Mouse (Mus musculus) liver, embryonic 11.5 days (tissue): Measurements from ENCODE around the gene Abca8b. TPM values are rescaled to one million over a fixed set of nuclear protein-coding genes. Genes with fewer than 3 reads are reported as not detected.
"Not testable (repeated sequence)": the region's sequence is repeated elsewhere in the genome, so short reads cannot be mapped to it uniquely, and the experiment has no call there.

Experiments
- ATAC-seq: fragments of 200-750 bp; cut with Nextera tagmentation; replicated peaks from 2 replicates; pipeline ENCODE4 v1.8.0; 2017; ENCODE audit warnings: moderate number of reproducible peaks, mild to moderate bottlenecking, moderate TSS enrichment, moderate library complexity; ENCODE audit not compliant: low FRiP score
- DNase-seq: peaks from one replicate; pipeline ENCODE4 v3.0.0-alpha.2; 2017; ENCODE audit warnings: low spot score
- H3K27ac ChIP-seq: fragments of 300-500 bp; sonication (generic); 2 replicates; pipeline ENCODE4 v1.5.1; 2014; ENCODE audit warnings: mild to moderate bottlenecking, low read depth, low read length, control low read depth
- H3K27me3 ChIP-seq: fragments of 300-500 bp; sonication (generic); replicated peaks from 2 replicates; pipeline ENCODE4 v1.6.1; 2014; ENCODE audit warnings: low read length, mixed read lengths; ENCODE audit not compliant: control insufficient read depth, insufficient read depth
- H3K36me3 ChIP-seq: fragments of 300-500 bp; sonication (generic); 2 replicates; pipeline ENCODE4 v1.6.1; 2014; ENCODE audit warnings: mild to moderate bottlenecking, low read length, moderate library complexity, mixed read lengths; ENCODE audit not compliant: control insufficient read depth, insufficient read depth
- H3K4me1 ChIP-seq: fragments of 300-500 bp; sonication (generic); replicated peaks from 2 replicates; pipeline ENCODE4 v1.6.1; 2014; ENCODE audit warnings: low read length, mixed read lengths; ENCODE audit not compliant: control insufficient read depth, insufficient read depth
- H3K4me2 ChIP-seq: fragments of 300-500 bp; sonication (generic); 2 replicates; pipeline ENCODE4 v1.6.1; 2014; ENCODE audit warnings: mild to moderate bottlenecking, control low read depth, moderate library complexity
- H3K4me3 ChIP-seq: fragments of 300-500 bp; sonication (generic); 2 replicates; pipeline ENCODE4 v1.5.1; 2014; ENCODE audit warnings: low read depth, low read length, control low read depth
- H3K9ac ChIP-seq: fragments of 300-500 bp; sonication (generic); 2 replicates; pipeline ENCODE4 v1.6.1; 2014; ENCODE audit warnings: low read depth, low read length, control low read depth
- H3K9me3 ChIP-seq: fragments of 300-500 bp; sonication (generic); 2 replicates; pipeline ENCODE4 v1.6.1; 2016; ENCODE audit warnings: low read length, inconsistent platforms, mixed read lengths; ENCODE audit not compliant: control insufficient read depth
- WGBS: fragments of 180-500 bp; shearing (Covaris S2); extraction: QIAGEN DNeasy Blood & Tissue Kit; methylation state at CpG from one replicate; pipeline ENCODE4 v1.1.7; 2014; 5-methylcytosine and 5-hydroxymethylcytosine counted together
- polyA plus RNA-seq: library from polyadenylated mRNA; unstranded; fragments of >200 nt; fragmentation: Nextera tagmentation; extraction: Ambion mirVana; gene quantifications from 2 replicates; pipeline ENCODE4 v1.2.1, GENCODE M21; 2014

Gene Abca8b
- polyA plus RNA-seq, 1 experiment from 2014 or later, result 6.1 TPM

DNA sequence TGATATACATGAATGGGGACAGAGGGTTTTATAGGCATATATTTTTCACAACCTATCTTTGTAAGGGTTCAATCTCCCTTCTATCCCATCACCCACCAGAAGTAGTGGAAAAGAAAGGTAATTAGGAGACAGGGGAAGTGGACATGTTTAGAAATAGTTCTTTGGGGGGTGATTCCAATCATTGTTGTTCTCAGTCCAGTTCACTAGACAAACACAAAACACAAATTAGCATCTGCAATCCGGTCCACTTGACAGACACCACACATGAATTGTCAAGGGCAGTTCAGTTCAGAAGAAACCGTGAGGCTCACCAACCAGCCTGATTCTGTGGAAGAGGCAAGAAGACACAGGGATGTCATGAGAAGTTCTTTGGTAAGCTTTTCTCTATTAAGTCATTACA is 67.2 kb downstream of the Abca8b start:
- Histone ChIP-seq H3K9me3 (no peaks in the 10 kb centered on the region), H3K9ac (no peak overlapping the region), H3K27ac (no peak overlapping the region), H3K4me2 (no peak overlapping the region), H3K4me1 (no peaks in the 10 kb centered on the region), H3K36me3 (no peaks in the 10 kb centered on the region), H3K4me3 (no peak overlapping the region), H3K27me3 (no peaks in the 10 kb centered on the region)
- WGBS, result 84% methylated on average over 2 of the region's 2 CpGs
- DNase-seq (no peak), ATAC-seq (no peak)

DNA sequence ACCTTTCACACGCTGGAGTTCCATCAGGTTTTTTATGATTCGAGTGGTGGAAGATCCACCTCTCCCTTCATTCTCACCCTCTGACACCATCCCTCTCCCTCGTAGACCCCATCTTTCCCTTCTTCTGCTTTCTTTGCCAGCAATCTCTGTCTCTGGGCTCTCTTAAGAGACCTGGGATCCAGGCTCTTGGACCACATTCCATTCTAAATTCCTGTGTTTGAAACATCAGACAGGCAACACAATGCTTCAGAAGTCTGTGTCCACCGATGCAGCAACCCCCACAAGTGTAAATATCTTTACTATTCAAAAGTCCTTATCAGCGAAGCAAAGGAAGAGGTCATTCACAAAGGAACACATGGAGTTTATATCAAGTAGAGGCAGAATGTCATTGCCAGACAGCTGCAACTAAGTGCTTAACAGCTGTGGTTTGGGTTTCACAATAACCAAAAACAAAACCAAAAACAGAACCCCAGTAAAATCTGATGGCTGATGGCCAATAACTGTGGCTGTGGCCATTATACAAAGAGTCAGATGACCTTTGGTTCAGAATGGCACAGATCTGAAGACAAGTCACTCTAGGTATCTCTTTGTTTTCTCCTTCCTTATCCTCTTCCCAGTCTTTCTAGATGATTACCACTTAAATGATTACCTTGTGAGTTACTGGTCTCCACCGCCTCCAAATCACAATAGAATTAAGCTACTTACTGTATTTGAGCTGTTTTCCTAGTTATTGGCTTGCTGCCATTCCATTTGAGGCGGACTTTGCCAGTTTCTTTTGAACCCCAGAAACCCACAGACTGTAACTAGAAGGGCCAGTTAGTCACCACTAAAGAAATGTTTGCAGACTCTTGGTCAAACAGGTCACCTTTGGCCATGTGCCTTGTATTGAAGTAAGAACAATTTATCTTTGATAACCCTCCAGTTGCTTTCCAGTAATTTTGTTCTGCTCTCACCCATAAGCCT is 68.6 kb downstream of the Abca8b start:
- H3K4me2 ChIP-seq, result no peak overlapping the region
- no peaks in the 10 kb centered on the region for H3K9me3 ChIP-seq
- no peak overlapping the region for H3K4me3 ChIP-seq
- H3K36me3 ChIP-seq, result no peaks in the 10 kb centered on the region
- no peaks in the 10 kb centered on the region for H3K27me3 ChIP-seq
- no peak for ATAC-seq
- WGBS, result 58% methylated on average over 7 of the region's 7 CpGs
- DNase-seq, result no peak
- no peaks in the 10 kb centered on the region for H3K4me1 ChIP-seq
- H3K27ac ChIP-seq, result no peak overlapping the region
- H3K9ac ChIP-seq, result no peak overlapping the region

DNA sequence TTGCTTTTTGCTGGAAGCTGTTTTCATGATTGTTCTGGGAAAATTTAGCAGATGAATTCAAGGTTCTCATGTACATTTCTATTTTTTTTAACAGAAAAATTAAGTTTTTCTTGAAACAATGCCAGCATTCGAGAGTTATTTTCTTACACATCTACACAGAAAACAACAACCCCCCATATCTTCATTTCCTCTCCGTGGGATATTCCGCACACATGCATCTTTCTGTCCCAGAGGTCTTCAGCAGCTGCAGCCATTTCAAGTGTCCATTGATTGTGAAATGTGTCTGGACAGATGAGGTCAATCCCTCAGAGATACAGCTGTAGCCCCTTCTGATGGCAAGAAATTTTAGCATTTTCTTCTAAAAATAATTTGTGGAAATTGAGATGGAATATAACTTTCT is 73.4 kb downstream of the Abca8b start:
- ATAC-seq, result no peak
- Histone ChIP-seq H3K4me3 (no peak overlapping the region), H3K27me3 (no peaks in the 10 kb centered on the region), H3K9ac (no peak overlapping the region), H3K4me1 (no peaks in the 10 kb centered on the region), H3K9me3 (no peaks in the 10 kb centered on the region), H3K36me3 (no peaks in the 10 kb centered on the region), H3K27ac (no peak overlapping the region), H3K4me2 (no peak overlapping the region)
- 81% methylated on average over 3 of the region's 3 CpGs for WGBS
- DNase-seq, result no peak

GRCm38 (mm10) chr11:109919480-109919879 is 76.2 kb downstream of the Abca8b start:
- no peak for ATAC-seq
- Histone ChIP-seq H3K4me1 (no peaks in the 10 kb centered on the region), H3K27me3 (no peaks in the 10 kb centered on the region), H3K9ac (no peak overlapping the region), H3K4me2 (no peak overlapping the region), H3K9me3 (no peaks in the 10 kb centered on the region), H3K27ac (no peak overlapping the region), H3K4me3 (no peak overlapping the region), H3K36me3 (no peaks in the 10 kb centered on the region)
- DNase-seq, result no peak
- WGBS, result 60% methylated on average over 2 of the region's 2 CpGs

DNA sequence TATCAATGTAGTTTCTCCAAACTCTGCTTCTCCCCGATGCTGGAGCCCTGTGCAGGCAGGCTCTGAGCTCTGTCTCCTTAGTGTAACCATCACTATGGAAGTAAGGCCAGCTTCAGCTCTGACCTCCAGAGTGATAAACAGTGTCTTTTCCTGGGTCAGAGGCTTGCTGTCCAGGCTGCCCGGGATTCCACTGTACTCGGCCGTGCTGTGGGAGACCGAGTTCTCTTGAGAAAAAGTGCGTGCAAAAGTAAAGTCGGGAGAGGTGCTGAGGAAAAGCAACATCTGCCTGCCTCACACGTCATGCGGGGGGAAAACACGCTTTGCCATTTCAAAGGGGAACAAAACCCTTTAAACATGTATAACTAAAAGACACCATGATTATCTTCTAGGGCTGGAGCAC is 79.0 kb downstream of the Abca8b start:
- ATAC-seq (no peak), DNase-seq (no peak)
- Histone ChIP-seq H3K4me1 (no peaks in the 10 kb centered on the region), H3K4me3 (no peak overlapping the region), H3K27me3 (no peaks in the 10 kb centered on the region), H3K9me3 (no peaks in the 10 kb centered on the region), H3K27ac (no peak overlapping the region), H3K36me3 (no peaks in the 10 kb centered on the region), H3K4me2 (no peak overlapping the region), H3K9ac (no peak overlapping the region)
- 81% methylated on average over 10 of the region's 10 CpGs for WGBS

- not testable (repeated sequence) for H3K4me1 ChIP-seq, H3K9ac ChIP-seq, H3K4me2 ChIP-seq, H3K27me3 ChIP-seq, H3K4me3 ChIP-seq, H3K9me3 ChIP-seq, ATAC-seq, DNase-seq, H3K27ac ChIP-seq, H3K36me3 ChIP-seq
- WGBS, result 85% methylated on average over 8 of the region's 8 CpGs
Measured at GRCm38 (mm10) chr11:109913156-109913555, 82.5 kb downstream of the Abca8b start.

- not testable (repeated sequence) for DNase-seq, H3K4me3 ChIP-seq, H3K9ac ChIP-seq, H3K4me2 ChIP-seq, H3K4me1 ChIP-seq, H3K27ac ChIP-seq, ATAC-seq, H3K27me3 ChIP-seq, H3K36me3 ChIP-seq, H3K9me3 ChIP-seq
- WGBS, result 54% methylated on average over 1 of the region's 1 CpGs
Measured at GRCm38 (mm10) chr11:109912118-109912517, 83.5 kb downstream of the Abca8b start.

DNA sequence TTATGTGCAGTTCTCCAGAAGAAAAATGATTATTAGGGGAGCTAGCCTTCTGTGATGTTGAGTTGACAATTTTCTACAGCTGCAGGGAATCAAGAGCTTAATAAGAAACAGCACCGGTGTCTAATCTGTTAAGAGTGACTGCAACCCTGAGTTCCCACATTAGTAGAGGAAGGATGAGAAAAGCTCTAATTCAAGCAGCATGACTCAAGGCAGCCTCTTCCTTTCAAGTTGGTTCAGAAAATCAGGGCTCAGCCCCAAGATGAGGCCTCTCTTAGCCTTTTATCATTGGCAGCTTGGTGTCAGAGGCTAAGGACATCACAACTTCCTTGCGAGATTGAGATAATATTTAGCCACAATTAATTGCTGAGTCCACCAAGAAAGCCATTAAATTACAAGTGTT is 85.8 kb downstream of the Abca8b start:
- H3K4me2 ChIP-seq, result no peak overlapping the region
- H3K4me1 ChIP-seq, result no peaks in the 10 kb centered on the region
- H3K4me3 ChIP-seq, result no peak overlapping the region
- 59% methylated on average over 2 of the region's 2 CpGs for WGBS
- no peak overlapping the region for H3K27ac ChIP-seq
- H3K9me3 ChIP-seq, result no peaks in the 10 kb centered on the region
- no peak for ATAC-seq
- no peaks in the 10 kb centered on the region for H3K36me3 ChIP-seq
- no peaks in the 10 kb centered on the region for H3K27me3 ChIP-seq
- H3K9ac ChIP-seq, result no peak overlapping the region
- DNase-seq, result no peak
